Mouse (Mus musculus): ENCODE results near the gene Clec2e.

Gene Clec2e

DNA sequence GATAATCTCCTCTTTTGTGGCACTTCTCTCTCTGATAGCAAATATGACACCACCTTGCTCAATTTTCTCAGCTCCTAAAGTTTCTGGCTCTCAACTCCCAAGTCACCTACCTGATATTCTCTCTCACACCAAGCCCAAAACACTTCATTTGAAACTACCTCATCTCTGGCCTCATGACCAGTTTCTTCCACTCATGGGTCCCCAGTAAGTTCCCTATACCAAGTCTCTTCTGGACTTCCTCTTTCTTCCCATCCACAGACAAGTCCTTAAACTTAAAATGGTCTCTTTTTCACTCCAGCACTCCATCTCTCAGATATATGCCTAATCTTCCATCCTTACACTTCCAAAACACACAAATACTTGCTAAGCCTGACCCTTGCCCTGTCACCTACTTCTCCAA lies 42.7 kb downstream of the Clec2e start:
- DNase-seq (ENCODE audit: low spot score) = no peak

GRCm38 (mm10) chr6:129056237-129056636 lies 44.5 kb downstream of the Clec2e start:
- no peak for DNase-seq (ENCODE audit: low spot score)

DNA sequence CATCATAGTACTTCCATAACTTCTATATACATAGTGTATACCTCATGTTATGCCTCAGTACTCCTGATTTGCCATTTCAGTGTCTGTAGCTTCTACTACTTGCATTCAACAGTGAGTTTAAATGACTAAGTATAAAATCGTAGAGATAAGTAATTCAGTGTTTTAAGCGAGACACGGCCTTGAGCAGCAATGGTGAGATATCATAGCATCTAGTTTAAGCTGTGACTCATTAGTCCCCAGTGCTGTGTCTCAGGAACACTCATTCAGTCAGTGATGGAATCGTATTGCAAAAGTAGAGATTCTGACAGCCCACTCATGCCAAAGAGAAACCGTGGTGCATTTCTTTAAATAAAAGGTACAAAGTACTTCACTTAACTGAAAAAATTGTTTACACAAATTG lies 49.0 kb downstream of the Clec2e start:
- DNase-seq (ENCODE audit: low spot score) = no peak

DNA sequence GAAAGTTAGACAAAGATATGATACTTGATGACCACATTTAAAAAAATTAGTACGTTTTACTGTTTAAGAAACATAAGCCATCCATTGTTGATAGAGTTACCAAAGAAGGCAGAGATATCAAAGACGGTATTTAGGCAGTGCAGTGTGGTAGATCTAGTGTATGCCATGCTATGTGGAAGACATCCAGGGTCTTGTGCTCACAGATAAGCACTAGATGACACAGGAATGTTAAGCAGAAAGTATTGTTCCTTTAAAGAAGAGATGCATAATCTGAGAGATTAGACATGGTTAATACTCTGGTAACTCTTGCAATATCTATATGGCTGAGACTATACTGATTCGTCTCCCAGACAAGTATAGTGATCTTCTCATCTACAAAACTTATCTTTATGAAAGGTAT lies 49.6 kb downstream of the Clec2e start:
- DNase-seq (ENCODE audit: low spot score) = no peak

- no peak for DNase-seq (ENCODE audit: low spot score)
Measured at GRCm38 (mm10) chr6:129049596-129050251, 51.0 kb downstream of the Clec2e start.

GRCm38 (mm10) chr6:129048857-129049473 lies 51.7 kb downstream of the Clec2e start:
- peak; percentile 8 for DNase-seq (ENCODE audit: low spot score)

GRCm38 (mm10) chr6:129048381-129048780 lies 52.3 kb downstream of the Clec2e start:
- no peak for DNase-seq (ENCODE audit: low spot score)

- DNase-seq (ENCODE audit: low spot score) = no peak
Measured at GRCm38 (mm10) chr6:129045601-129046000, 55.1 kb downstream of the Clec2e start, which contains the start of gene Klrb1f. TSS of gene Klrb1f (plus strand) at chr6:129045901.

GRCm38 (mm10) chr6:129042470-129042869 lies 58.2 kb downstream of the Clec2e start:
- DNase-seq (ENCODE audit: low spot score) = no peak
